Mouse (Mus musculus) T-cell, adult 2 months (primary cell): ENCODE data around the gene Dock9.
"Not testable (repeated sequence)": the region's sequence is repeated elsewhere in the genome, so short reads cannot be mapped to it uniquely, and the experiment has no call there.

Experiments used
- DNase-seq: peaks from one replicate; pipeline ENCODE4 v3.0.0; 2022; ENCODE audit warnings: low spot score

The Dock9 gene

GRCm38 (mm10) chr14:121698620-121698950 lies 99.1 kb downstream of the Dock9 start:
- no peak for DNase-seq

GRCm38 (mm10) chr14:121697709-121698619 lies 99.7 kb downstream of the Dock9 start:
- DNase-seq: no peak

GRCm38 (mm10) chr14:121697143-121697680 lies 100.4 kb downstream of the Dock9 start:
- no peak for DNase-seq

GRCm38 (mm10) chr14:121696429-121697118 lies 101.1 kb downstream of the Dock9 start:
- DNase-seq: peak; percentile 30

DNA sequence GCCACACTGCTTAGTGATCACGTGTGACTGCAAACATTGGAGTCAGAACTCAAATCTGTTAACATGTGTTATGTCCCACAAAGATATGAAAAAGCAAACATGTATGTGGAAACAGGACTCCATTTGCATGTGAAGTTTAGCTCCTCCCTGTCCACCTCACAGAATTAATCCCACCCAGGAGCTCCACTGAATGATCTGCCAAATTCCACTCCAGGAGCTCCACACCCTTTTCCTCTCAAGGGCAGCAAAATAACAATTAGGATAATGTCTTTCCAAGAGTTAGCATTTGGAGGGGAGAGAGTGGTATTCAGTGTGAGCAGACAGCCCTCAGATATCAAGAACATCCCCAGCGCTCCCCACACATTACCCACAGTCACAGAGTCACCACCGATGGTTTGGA lies 102.9 kb downstream of the Dock9 start:
- no peak for DNase-seq

DNA sequence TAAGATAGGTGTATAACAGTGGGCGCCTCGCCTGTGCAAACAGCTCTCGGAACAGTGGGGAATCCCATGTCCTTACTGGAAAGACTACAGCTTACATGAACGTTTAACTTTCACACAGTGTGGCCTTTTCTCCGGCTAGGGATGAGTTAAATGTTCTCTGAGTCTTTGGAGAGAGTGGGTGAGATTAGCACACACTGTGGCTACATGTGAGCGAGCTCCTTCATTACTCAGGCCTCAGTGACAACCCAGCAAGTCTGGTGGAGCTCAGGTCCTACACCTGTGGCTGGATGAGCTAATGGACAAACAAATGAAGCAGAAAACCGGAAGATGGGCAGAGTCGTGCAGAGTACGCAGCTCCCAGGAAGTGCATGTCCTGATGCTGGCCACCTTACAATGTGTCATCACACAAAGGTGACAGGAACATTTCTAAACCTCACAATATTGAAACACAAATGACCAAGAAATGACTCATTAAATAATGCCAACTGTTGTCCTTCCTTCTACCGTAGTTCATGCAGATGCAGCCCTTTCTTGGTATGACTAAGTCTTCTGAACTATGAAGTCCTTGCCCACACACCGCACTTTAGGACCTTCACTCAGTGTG lies 103.5 kb downstream of the Dock9 start:
- no peak for DNase-seq

GRCm38 (mm10) chr14:121689649-121690048 lies 108.0 kb downstream of the Dock9 start:
- DNase-seq: not testable (repeated sequence)

DNA sequence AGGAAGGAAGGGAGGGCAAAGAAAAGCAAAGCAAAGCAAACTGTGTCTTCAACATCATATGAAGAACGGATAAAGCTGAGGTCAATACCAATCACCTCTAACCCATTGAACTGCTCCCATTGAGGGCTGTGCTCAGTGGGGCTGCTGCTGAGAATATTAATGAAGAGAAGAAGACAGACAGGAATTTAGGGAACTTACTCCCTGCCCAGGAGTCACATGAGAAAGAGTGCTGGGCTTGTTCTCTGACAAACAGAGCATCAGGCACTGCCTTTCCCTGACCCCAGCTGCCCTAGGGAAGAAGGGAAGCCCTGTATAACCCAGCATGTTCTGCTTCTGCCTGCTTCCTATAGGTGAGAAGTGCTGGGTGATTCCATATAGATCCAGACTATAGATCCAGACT lies 109.5 kb downstream of the Dock9 start:
- DNase-seq: no peak

GRCm38 (mm10) chr14:121687274-121687673 lies 110.4 kb downstream of the Dock9 start:
- no peak for DNase-seq

DNA sequence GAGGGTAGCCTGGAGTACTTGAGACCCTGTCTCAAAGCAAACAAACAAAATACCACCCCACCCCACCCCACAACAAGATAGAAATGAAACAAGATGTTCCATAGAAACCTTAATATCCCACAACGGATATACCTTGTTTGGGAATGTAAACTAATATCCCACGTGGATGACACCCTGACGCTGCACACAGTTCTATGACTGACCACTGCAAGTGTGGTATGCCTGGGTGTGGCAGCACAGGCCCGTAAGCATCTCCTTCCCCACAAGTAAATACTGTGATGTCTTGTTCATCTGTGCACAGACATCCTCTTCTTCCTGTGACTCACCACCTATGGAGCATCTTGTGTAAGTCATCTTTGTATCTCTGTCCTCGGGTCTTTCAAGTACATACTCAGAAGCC lies 118.7 kb downstream of the Dock9 start:
- DNase-seq: no peak

DNA sequence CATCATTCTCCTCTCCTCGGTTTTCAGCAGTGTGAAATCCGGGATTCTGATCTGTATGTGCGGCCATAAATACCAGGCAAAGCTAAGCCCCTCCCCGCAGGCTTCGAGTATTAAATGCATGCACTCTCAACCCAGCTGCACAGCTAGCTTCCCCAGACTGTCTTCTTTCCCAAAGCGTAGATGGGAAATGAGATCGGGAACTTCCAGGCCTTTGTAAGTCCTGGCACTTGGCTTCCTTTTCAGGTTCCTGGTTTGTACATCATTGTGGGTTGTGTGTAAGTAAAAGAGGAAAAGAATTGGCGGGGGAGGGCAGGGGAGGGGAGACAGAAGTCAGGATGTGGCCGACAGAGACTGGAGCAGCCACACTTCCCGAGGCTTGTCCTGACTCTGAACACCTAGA lies 119.2 kb downstream of the Dock9 start:
- no peak for DNase-seq

- no peak for DNase-seq
Observed at GRCm38 (mm10) chr14:121676596-121677330, 120.9 kb downstream of the Dock9 start.

GRCm38 (mm10) chr14:121676121-121676591 lies 121.5 kb downstream of the Dock9 start:
- no peak for DNase-seq

- no peak for DNase-seq
Observed at GRCm38 (mm10) chr14:121675579-121675978, 122.1 kb downstream of the Dock9 start.

GRCm38 (mm10) chr14:121675146-121675545 lies 122.5 kb downstream of the Dock9 start:
- DNase-seq: no peak

DNA sequence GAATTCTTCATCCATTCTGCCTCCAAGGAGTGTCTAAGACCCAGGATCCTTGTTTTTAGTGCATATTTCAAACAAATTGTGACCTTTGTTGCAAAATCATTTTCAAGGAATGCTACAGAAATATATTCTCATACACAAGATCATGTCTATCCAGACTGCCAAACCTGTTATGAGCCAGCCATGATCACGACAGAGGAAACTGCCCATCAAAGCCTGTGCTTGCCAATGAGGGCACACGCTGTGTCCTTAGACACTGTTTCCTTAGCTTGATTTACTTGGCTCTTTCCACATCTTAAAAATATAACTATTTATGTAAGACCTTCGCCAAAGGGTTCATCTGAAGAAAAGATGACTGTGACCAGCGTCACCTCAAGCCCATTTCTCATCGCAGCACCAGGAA lies 127.6 kb downstream of the Dock9 start:
- no peak for DNase-seq

GRCm38 (mm10) chr14:121666641-121667274 lies 130.9 kb downstream of the Dock9 start:
- DNase-seq: no peak

GRCm38 (mm10) chr14:121665693-121666273 lies 131.9 kb downstream of the Dock9 start:
- DNase-seq: no peak

GRCm38 (mm10) chr14:121663913-121664312 lies 133.7 kb downstream of the Dock9 start:
- no peak for DNase-seq

DNA sequence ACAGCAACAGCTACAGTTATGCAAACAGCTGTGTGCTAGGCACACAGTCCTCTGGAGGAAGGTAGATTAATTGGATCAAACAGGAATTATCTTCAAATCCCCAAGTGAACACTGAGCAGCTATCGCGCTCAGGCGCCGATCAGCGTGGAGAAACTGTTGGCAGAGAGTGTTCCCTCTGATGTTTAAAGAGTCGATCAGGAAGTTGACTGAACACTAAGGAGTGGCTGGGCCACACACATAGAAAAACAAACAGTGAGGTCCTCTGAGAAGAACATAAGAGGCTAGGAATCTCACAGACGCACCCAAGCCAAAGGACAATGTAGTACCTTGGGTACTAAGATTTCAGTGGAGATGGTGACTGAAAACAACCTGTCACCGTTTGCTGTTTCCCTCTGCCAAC lies 136.7 kb downstream of the Dock9 start:
- DNase-seq: no peak
